Mouse (Mus musculus) CD8-positive naive resting alpha-beta T cell, adult 2 months (primary cell): ENCODE results near the gene Cdh22.

Experiments used
- DNase-seq, 2 experiments: peaks; one replicate each; pipeline ENCODE4 v3.0.0; 2022; ENCODE audit warnings: low read depth in 2 of 2, low spot score in 2 of 2

The Cdh22 gene

GRCm38 (mm10) chr2:165159055-165159688, 75.5 kb downstream of the Cdh22 start:
- DNase-seq = no peak

GRCm38 (mm10) chr2:165158317-165158716, 76.3 kb downstream of the Cdh22 start:
- no peak for DNase-seq

GRCm38 (mm10) chr2:165157900-165158299, 76.8 kb downstream of the Cdh22 start:
- DNase-seq = no peak

GRCm38 (mm10) chr2:165153006-165153405, 81.6 kb downstream of the Cdh22 start:
- no peak for DNase-seq

- DNase-seq = no peak
These were observed 84.9 kb downstream of the Cdh22 start for GRCm38 (mm10) chr2:165149741-165150140.

- no peak for DNase-seq
These were observed 88.8 kb downstream of the Cdh22 start for GRCm38 (mm10) chr2:165145821-165146220.

GRCm38 (mm10) chr2:165143487-165143886, 91.2 kb downstream of the Cdh22 start:
- DNase-seq = no peak

- no peak for DNase-seq
These were observed 98.6 kb downstream of the Cdh22 start for GRCm38 (mm10) chr2:165136049-165136448.

- no peak for DNase-seq
These were observed 101.1 kb downstream of the Cdh22 start for GRCm38 (mm10) chr2:165133566-165133965.

GRCm38 (mm10) chr2:165131428-165131827, 103.2 kb downstream of the Cdh22 start:
- no peak for DNase-seq

GRCm38 (mm10) chr2:165129189-165129588, 105.5 kb downstream of the Cdh22 start:
- no peak for DNase-seq

- DNase-seq = no peak
These were observed 107.6 kb downstream of the Cdh22 start for GRCm38 (mm10) chr2:165126896-165127562.

- DNase-seq = no peak
These were observed 113.3 kb downstream of the Cdh22 start for GRCm38 (mm10) chr2:165121206-165121840.

GRCm38 (mm10) chr2:165120765-165121164, 113.9 kb downstream of the Cdh22 start:
- no peak for DNase-seq

GRCm38 (mm10) chr2:165113733-165114132, 120.9 kb downstream of the Cdh22 start:
- DNase-seq = no peak

- DNase-seq = peak; percentile 57 to 71
These were observed 122.5 kb downstream of the Cdh22 start for GRCm38 (mm10) chr2:165112149-165112548.

- no peak for DNase-seq
These were observed 128.1 kb downstream of the Cdh22 start for GRCm38 (mm10) chr2:165106585-165106984.

GRCm38 (mm10) chr2:165105513-165106079, 129.1 kb downstream of the Cdh22 start:
- DNase-seq = no peak

GRCm38 (mm10) chr2:165102920-165103319, 131.7 kb downstream of the Cdh22 start:
- DNase-seq = no peak

GRCm38 (mm10) chr2:165100749-165101148, 133.9 kb downstream of the Cdh22 start:
- no peak for DNase-seq

- no peak for DNase-seq
These were observed 135.8 kb downstream of the Cdh22 start for GRCm38 (mm10) chr2:165098861-165099260.

- DNase-seq = no peak
These were observed 138.3 kb downstream of the Cdh22 start for GRCm38 (mm10) chr2:165096367-165096766.
